Mouse (Mus musculus) lung, adult 2 months (tissue): ENCODE measurements around the gene Sirt1. TPM values are rescaled to one million over a fixed set of nuclear protein-coding genes. Genes with fewer than 3 reads are reported as not detected.
"Not testable (repeated sequence)": the region's sequence is repeated elsewhere in the genome, so short reads cannot be mapped to it uniquely, and the experiment has no call there.

ENCODE experiments used
- DNase-seq: peaks from one replicate; pipeline ENCODE4 v3.0.0; 2022
- H3K4me1 ChIP-seq: fragments of 200-500 bp; 2 replicates; pipeline ENCODE4 v1.6.1; 2011; ENCODE audit warnings: low read length; ENCODE audit not compliant: control insufficient read depth, insufficient read depth
- H3K4me3 ChIP-seq: fragments of 200-500 bp; replicated peaks from 2 replicates; pipeline ENCODE3; 2011; ENCODE audit warnings: low read depth, mild to moderate bottlenecking, control low read depth, low read length; ENCODE audit errors: extremely low read depth
- CTCF ChIP-seq: fragments of 200-500 bp; IDR thresholded peaks from 2 replicates; pipeline ENCODE4 v1.5.1; 2011; ENCODE audit warnings: mild to moderate bottlenecking, low read length, control low read depth; ENCODE audit not compliant: insufficient read depth
- POLR2A ChIP-seq: fragments of 200-500 bp; IDR thresholded peaks from 2 replicates; pipeline ENCODE4 v1.6.1; 2011; ENCODE audit warnings: low read depth, mild to moderate bottlenecking, control low read depth, low read length, borderline replicate concordance; ENCODE audit errors: extremely low read depth
- WGBS: fragments of 180-500 bp; shearing (Covaris S2); methylation state at CpG from one replicate; pipeline ENCODE4 v1.1.7; 2018; 5-methylcytosine and 5-hydroxymethylcytosine counted together
- polyA plus RNA-seq: library from polyadenylated mRNA; depleted of rRNA; stranded (reverse); fragments of >200 nt; gene quantifications from 2 replicates; pipeline ENCODE4 v1.2.3, GENCODE M21; 2012

Sirt1 gene
- polyA plus RNA-seq, 1 experiment = 4.8 TPM

- WGBS = 85% methylated on average over 18 of the region's 18 CpGs
- peak; percentile 38 for DNase-seq
- Histone ChIP-seq H3K4me3 (no peak within 1 kb of the TSS), H3K4me1 (no peaks in the 10 kb centered on the region)
- TF ChIP-seq CTCF (peak; percentile 72), POLR2A (no peak)
These were observed 40.5 kb upstream of the Sirt1 start, which contains the start of gene Gm7075 for GRCm38 (mm10) chr10:63421739-63422735. Gene Gm7075, minus strand, starts transcription at chr10:63421789.

GRCm38 (mm10) chr10:63417061-63417460, 35.6 kb upstream of the Sirt1 start:
- WGBS = 27% methylated on average over 5 of the region's 5 CpGs

GRCm38 (mm10) chr10:63415850-63416249, 34.3 kb upstream of the Sirt1 start:
- no peak overlapping the region for H3K4me3 ChIP-seq
- TF ChIP-seq CTCF (no peak), POLR2A (no peak)
- no peak for DNase-seq
- 39% methylated on average over 7 of the region's 7 CpGs for WGBS
- H3K4me1 ChIP-seq = no peaks in the 10 kb centered on the region

More at GRCm38 (mm10) chr10:63417061-63417460, 35.6 kb upstream of the Sirt1 start:
- DNase-seq = no peak
- H3K4me1 ChIP-seq = no peaks in the 10 kb centered on the region
- TF ChIP-seq CTCF = no peak
- no peak for TF ChIP-seq POLR2A
- no peak overlapping the region for H3K4me3 ChIP-seq

- Histone ChIP-seq H3K4me1 (no peaks in the 10 kb centered on the region), H3K4me3 (no peak overlapping the region)
- no peak for DNase-seq
- WGBS = 35% methylated on average over 7 of the region's 7 CpGs
- TF ChIP-seq POLR2A (no peak), CTCF (no peak)
These were observed 33.8 kb upstream of the Sirt1 start for GRCm38 (mm10) chr10:63415287-63415686.

GRCm38 (mm10) chr10:63412756-63413155, 31.3 kb upstream of the Sirt1 start:
- no peaks in the 10 kb centered on the region for H3K4me1 ChIP-seq
- no peak for DNase-seq
- no peak overlapping the region for H3K4me3 ChIP-seq
- no peak for TF ChIP-seq CTCF
- no peak for TF ChIP-seq POLR2A
- WGBS = 85% methylated on average over 17 of the region's 17 CpGs

GRCm38 (mm10) chr10:63411674-63412073, 30.2 kb upstream of the Sirt1 start:
- H3K4me1 ChIP-seq, H3K4me3 ChIP-seq, DNase-seq: not testable (repeated sequence)
- 81% methylated on average over 7 of the region's 7 CpGs for WGBS

GRCm38 (mm10) chr10:63410162-63410956, 28.9 kb upstream of the Sirt1 start:
- no peaks in the 10 kb centered on the region for H3K4me1 ChIP-seq
- 55% methylated on average over 16 of the region's 16 CpGs for WGBS
- H3K4me3 ChIP-seq = no peak overlapping the region
- TF ChIP-seq CTCF = no peak
- DNase-seq = no peak

GRCm38 (mm10) chr10:63403636-63404035, 22.1 kb upstream of the Sirt1 start:
- WGBS = 83% methylated on average over 2 of the region's 2 CpGs
- no peak for DNase-seq
- TF ChIP-seq CTCF (no peak), POLR2A (no peak)

GRCm38 (mm10) chr10:63402731-63403504, 21.4 kb upstream of the Sirt1 start:
- TF ChIP-seq POLR2A (no peak), CTCF (no peak)
- H3K4me1 ChIP-seq = no peaks in the 10 kb centered on the region
- WGBS = 80% methylated on average over 5 of the region's 5 CpGs
- DNase-seq = no peak
- no peak overlapping the region for H3K4me3 ChIP-seq

More at GRCm38 (mm10) chr10:63403636-63404035, 22.1 kb upstream of the Sirt1 start:
- H3K4me1 ChIP-seq = no peaks in the 10 kb centered on the region
- H3K4me3 ChIP-seq = no peak overlapping the region
